Mouse (Mus musculus) kidney, adult 8-10 months (tissue): ENCODE measurements around the gene Otop2.

Experiments
- DNase-seq, 2 experiments: peaks; one replicate each; pipeline ENCODE4 v3.0.0; 2022

Otop2 gene

GRCm38 (mm10) chr11:115300745-115301144 is 6.2 kb upstream of the Otop2 start:
- no peak for DNase-seq

GRCm38 (mm10) chr11:115301351-115301750 is 5.6 kb upstream of the Otop2 start:
- DNase-seq, result no peak

GRCm38 (mm10) chr11:115303167-115303566 is 3.8 kb upstream of the Otop2 start:
- DNase-seq, result no peak

- DNase-seq, result no peak
Measured at GRCm38 (mm10) chr11:115308781-115309180, 1.8 kb downstream of the Otop2 start.

GRCm38 (mm10) chr11:115314249-115314648 is 7.3 kb downstream of the Otop2 start:
- no peak for DNase-seq

- no peak for DNase-seq
Measured at GRCm38 (mm10) chr11:115317204-115317603, 10.2 kb downstream of the Otop2 start.

GRCm38 (mm10) chr11:115318245-115319027 is 11.5 kb downstream of the Otop2 start:
- no peak for DNase-seq

- no peak for DNase-seq
Measured at GRCm38 (mm10) chr11:115319704-115320383, 12.9 kb downstream of the Otop2 start.

GRCm38 (mm10) chr11:115321906-115322693 is 15.1 kb downstream of the Otop2 start, which contains the start of gene Ush1g:
TSS of gene Ush1g (minus strand) at chr11:115322041.
- peak in 1 of 2 experiments; percentile 33 for DNase-seq

GRCm38 (mm10) chr11:115323354-115323753 is 16.4 kb downstream of the Otop2 start:
- no peak for DNase-seq

GRCm38 (mm10) chr11:115326730-115327129 is 19.8 kb downstream of the Otop2 start:
- no peak for DNase-seq

- DNase-seq, result no peak
Measured at GRCm38 (mm10) chr11:115329339-115329738, 22.4 kb downstream of the Otop2 start.

- no peak for DNase-seq
Measured at GRCm38 (mm10) chr11:115334531-115334930, 27.6 kb downstream of the Otop2 start, which contains the start of gene Otop3. TSS of gene Otop3 (plus strand) at chr11:115334731.

- peak in 1 of 2 experiments; percentile 38 for DNase-seq
Measured at GRCm38 (mm10) chr11:115335223-115335622, 28.3 kb downstream of the Otop2 start.

- no peak for DNase-seq
Measured at GRCm38 (mm10) chr11:115336115-115336514, 29.2 kb downstream of the Otop2 start.

- peak; percentile 32 to 38 for DNase-seq
Measured at GRCm38 (mm10) chr11:115337350-115337749, 30.4 kb downstream of the Otop2 start.

- DNase-seq, result no peak
Measured at GRCm38 (mm10) chr11:115337826-115338225, 30.9 kb downstream of the Otop2 start.

GRCm38 (mm10) chr11:115341246-115341645 is 34.3 kb downstream of the Otop2 start:
- DNase-seq, result no peak

- no peak for DNase-seq
Measured at GRCm38 (mm10) chr11:115341866-115342265, 34.9 kb downstream of the Otop2 start.

GRCm38 (mm10) chr11:115344967-115345366 is 38.0 kb downstream of the Otop2 start:
- DNase-seq, result no peak

GRCm38 (mm10) chr11:115345515-115345914 is 38.6 kb downstream of the Otop2 start:
- no peak for DNase-seq

- no peak for DNase-seq
Measured at GRCm38 (mm10) chr11:115348681-115349248, 41.8 kb downstream of the Otop2 start.

GRCm38 (mm10) chr11:115349976-115350375 is 43.0 kb downstream of the Otop2 start:
- no peak for DNase-seq
